Mouse (Mus musculus) left cerebral cortex, postnatal 10 days (tissue): ENCODE data around the gene Slc22a8. TPM values are rescaled to one million over a fixed set of nuclear protein-coding genes. Genes with fewer than 3 reads are reported as not detected.

Experiments used
- DNase-seq, 2 experiments: peaks; one replicate each; pipeline ENCODE4 v3.0.0; 2021 to 2022; ENCODE audit warnings: low spot score in 2 of 2, mixed read lengths in 1 of 2; ENCODE audit errors: extremely low spot score in 1 of 2
- intact Hi-C: fragments of 180-260 bp; cut with DNase I; formaldehyde crosslinking; loops from one replicate; pipeline ENCODE4 v1.15.1; 2025
- total RNA-seq, 2 experiments: library from RNA; stranded (reverse); gene quantifications; 2 replicates each; pipeline ENCODE4 v1.2.3; 2021

The Slc22a8 gene
- total RNA-seq, 2 experiments from 2014 or later = 19.9 to 20.2 TPM

DNA sequence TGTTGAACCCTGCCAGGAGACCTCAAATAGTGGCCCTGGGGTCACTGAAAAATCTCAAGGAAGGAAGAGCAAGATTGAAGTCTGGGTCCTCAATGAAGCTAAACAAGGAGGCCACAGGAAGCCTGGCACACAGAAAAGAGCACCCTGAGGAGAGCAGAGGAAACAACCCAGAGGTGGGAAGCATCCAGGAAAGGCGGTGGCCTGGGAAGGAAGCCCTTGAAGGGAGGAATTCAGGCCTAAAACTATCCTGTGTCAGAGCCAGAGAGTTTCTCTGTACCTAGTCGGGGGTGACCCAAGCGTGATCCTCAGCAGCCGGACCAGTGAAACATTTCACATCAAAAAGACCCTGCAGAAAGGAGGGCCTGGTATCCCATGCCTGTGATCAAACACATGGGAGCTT, 65.3 kb downstream of the Slc22a8 start:
- peak in 1 of 2 experiments; percentile 80 for DNase-seq
- intact Hi-C loops = no loop called here

Other genes starting within 250 kb of the Slc22a8 start
- not detected for gene Slc22a30, start 186.1 kb upstream of the Slc22a8 start, total RNA-seq
- 1 to 10 TPM; 4.9 to 5.9 TPM for gene Slc22a6, start 26.8 kb downstream of the Slc22a8 start, total RNA-seq
- 100 to 1,000 TPM; 119 to 128 TPM for gene Chrm1, start 72.5 kb downstream of the Slc22a8 start, total RNA-seq
- 100 to 1,000 TPM; 195 to 198 TPM for gene Slc3a2, start 132.1 kb downstream of the Slc22a8 start, total RNA-seq
- gene Wdr74, start 144.6 kb downstream of the Slc22a8 start, total RNA-seq = 10 to 100 TPM; 47.3 to 47.4 TPM
- 1 to 10 TPM; 1.3 to 2.2 TPM for gene 1700092M07Rik, start 149.5 kb downstream of the Slc22a8 start, total RNA-seq
- 10 to 100 TPM; 68.1 to 69.0 TPM for gene Stx5a, start 150.2 kb downstream of the Slc22a8 start, total RNA-seq
- gene Nxf1, start 165.8 kb downstream of the Slc22a8 start, total RNA-seq = 10 to 100 TPM; 72.7 to 76.2 TPM
- 10 to 100 TPM; 87.9 to 93.9 TPM for gene Tmem223, start 179.7 kb downstream of the Slc22a8 start, total RNA-seq
- 1 to 10 TPM; 7.2 to 8.9 TPM for gene Tmem179b, start 183.2 kb downstream of the Slc22a8 start, total RNA-seq
- 10 to 100 TPM; 16.4 to 17.8 TPM for gene Taf6l, start 195.2 kb downstream of the Slc22a8 start, total RNA-seq
- gene Polr2g, start 207.3 kb downstream of the Slc22a8 start, total RNA-seq = 100 to 1,000 TPM; 109 to 110 TPM
- gene Zbtb3, start 211.3 kb downstream of the Slc22a8 start, total RNA-seq = 1 to 10 TPM; 4.5 to 5.5 TPM
- 10 to 100 TPM; 27.7 to 29.0 TPM for gene Ttc9c, start 228.1 kb downstream of the Slc22a8 start, total RNA-seq
- gene Hnrnpul2, start 228.8 kb downstream of the Slc22a8 start, total RNA-seq = 10 to 100 TPM; 98.6 to 98.9 TPM
- gene AC129217.1, start 238.5 kb downstream of the Slc22a8 start, total RNA-seq = 1 to 10 TPM in 1 of 2 experiments, not detected in 1; 1.9 TPM
- gene Bscl2, start 246.2 kb downstream of the Slc22a8 start, total RNA-seq = 10 to 100 TPM; 96.1 to 97.0 TPM
- gene Gng3, start 247.9 kb downstream of the Slc22a8 start, total RNA-seq = 100 to 1,000 TPM; 319 to 328 TPM